Mouse (Mus musculus) left cerebral cortex, adult 2 months (tissue): Measurements from ENCODE around the gene Gm14406. TPM values are rescaled to one million over a fixed set of nuclear protein-coding genes. Genes with fewer than 3 reads are reported as not detected.
A peak's percentile ranks its signal among the peaks of the same experiment; 100 is the strongest.
"Not testable (repeated sequence)": the region's sequence is repeated elsewhere in the genome, so short reads cannot be mapped to it uniquely, and the experiment has no call there.

Experiments used
- DNase-seq, 2 experiments: peaks; one replicate each; pipeline ENCODE4 v3.0.0; 2021 to 2022; ENCODE audit warnings: low spot score in 2 of 2, mixed read lengths in 1 of 2; ENCODE audit errors: extremely low spot score in 1 of 2
- H3K27ac ChIP-seq: fragments of 200-600 bp; 2 replicates; pipeline ENCODE4 v1.8.1; 2022
- H3K4me3 ChIP-seq: fragments of 200-600 bp; 2 replicates; pipeline ENCODE4 v1.8.1; 2022
- CTCF ChIP-seq: fragments of 200-600 bp; IDR thresholded peaks from 2 replicates; pipeline ENCODE4 v1.8.1; 2022; ENCODE audit warnings: antibody characterized with exemption, mild to moderate bottlenecking, moderate library complexity
- intact Hi-C: fragments of 180-260 bp; cut with DNase I; formaldehyde crosslinking; loops from one replicate; pipeline ENCODE4 v1.15.1; 2025
- long read RNA-seq, 2 experiments: library from polyadenylated mRNA; stranded (forward); transcript quantifications; one replicate each; pipeline ENCODE4 v2.0.0; 2021; ENCODE audit warnings: borderline mapping rate in 2 of 2
- total RNA-seq, 2 experiments: library from RNA; stranded (reverse); gene quantifications; 2 replicates each; pipeline ENCODE4 v1.2.3; 2021

Gene Gm14406
- 1 to 10 TPM in 1 of 2 experiments, under 1 TPM in 1; 0.48 to 1.1 TPM for total RNA-seq
- long read RNA-seq, experiment 1, partial matches to known transcripts = 0 of 3 reads
- long read RNA-seq, experiment 1, other reads (novel, unspliced or antisense) = 3 of 3 reads
- long read RNA-seq, experiment 2 = 0 reads

- intact Hi-C loops, H3K27ac ChIP-seq, H3K4me3 ChIP-seq, DNase-seq: not testable (repeated sequence)
These were observed at the start of gene Gm14406 for GRCm38 (mm10) chr2:177577998-177578397. Gene Gm14406, minus strand, starts transcription at chr2:177578210.

- DNase-seq, H3K27ac ChIP-seq, H3K4me3 ChIP-seq, intact Hi-C loops: not testable (repeated sequence)
These were observed 2.9 kb downstream of the Gm14406 start for GRCm38 (mm10) chr2:177575141-177575540.

GRCm38 (mm10) chr2:177559365-177559764 lies 18.6 kb downstream of the Gm14406 start:
- intact Hi-C loops, H3K4me3 ChIP-seq, DNase-seq, H3K27ac ChIP-seq: not testable (repeated sequence)

- not testable (repeated sequence) for DNase-seq
These were observed 22.7 kb downstream of the Gm14406 start for GRCm38 (mm10) chr2:177555261-177555660.

GRCm38 (mm10) chr2:177537717-177538116 lies 40.3 kb downstream of the Gm14406 start:
- DNase-seq, H3K4me3 ChIP-seq, H3K27ac ChIP-seq, intact Hi-C loops: not testable (repeated sequence)

More at GRCm38 (mm10) chr2:177555261-177555660, 22.7 kb downstream of the Gm14406 start:
- intact Hi-C loops, H3K27ac ChIP-seq, H3K4me3 ChIP-seq: not testable (repeated sequence)

- H3K27ac ChIP-seq, H3K4me3 ChIP-seq, intact Hi-C loops, DNase-seq: not testable (repeated sequence)
These were observed 40.9 kb downstream of the Gm14406 start for GRCm38 (mm10) chr2:177537141-177537540.

GRCm38 (mm10) chr2:177535876-177536275 lies 42.1 kb downstream of the Gm14406 start:
- Histone ChIP-seq H3K27ac (no peak overlapping the region), H3K4me3 (no peak overlapping the region)
- no peak for TF ChIP-seq CTCF
- intact Hi-C loops = no loop called here
- DNase-seq = no peak

GRCm38 (mm10) chr2:177524171-177524570 lies 53.8 kb downstream of the Gm14406 start:
- peak in 1 of 2 experiments; percentile 8 for DNase-seq
- H3K27ac ChIP-seq, H3K4me3 ChIP-seq, intact Hi-C loops: not testable (repeated sequence)

GRCm38 (mm10) chr2:177523674-177524073 lies 54.3 kb downstream of the Gm14406 start:
- H3K27ac ChIP-seq, H3K4me3 ChIP-seq, DNase-seq, intact Hi-C loops: not testable (repeated sequence)

GRCm38 (mm10) chr2:177523061-177523460 lies 54.9 kb downstream of the Gm14406 start:
- no peak overlapping the region for H3K4me3 ChIP-seq
- H3K27ac ChIP-seq = no peak overlapping the region
- DNase-seq = peak in 1 of 2 experiments; percentile 9
- TF ChIP-seq CTCF = no peak
- intact Hi-C loops = no loop called here

- H3K27ac ChIP-seq = no peak overlapping the region
- peak in 1 of 2 experiments; percentile 6 for DNase-seq
- intact Hi-C loops = no loop called here
- no peak for TF ChIP-seq CTCF
- no peak overlapping the region for H3K4me3 ChIP-seq
These were observed 58.0 kb downstream of the Gm14406 start for GRCm38 (mm10) chr2:177520035-177520434.

Other genes starting within 250 kb of the Gm14406 start
- 10 to 100 TPM; 30.7 to 31.7 TPM for gene Gm14418, start 179.9 kb downstream of the Gm14406 start, total RNA-seq
- 10 to 100 TPM; 29.3 to 34.0 TPM for gene Zfp970, start 113.5 kb downstream of the Gm14406 start, total RNA-seq
- gene Gm14403, start 80.0 kb downstream of the Gm14406 start, total RNA-seq = 10 to 100 TPM; 29.7 to 36.2 TPM
- 10 to 100 TPM; 33.6 to 39.9 TPM for gene Gm14322, start 181.1 kb upstream of the Gm14406 start, total RNA-seq